Mouse (Mus musculus) kidney, embryonic 15.5 days (tissue): ENCODE results near the gene Rassf5. TPM values are rescaled to one million over a fixed set of nuclear protein-coding genes. Genes with fewer than 3 reads are reported as not detected.

Experiments
- ATAC-seq: fragments of 200-750 bp; cut with Nextera tagmentation; replicated peaks from 2 replicates; pipeline ENCODE4 v1.8.0; 2017; ENCODE audit warnings: moderate TSS enrichment; ENCODE audit not compliant: low FRiP score
- H3K27ac ChIP-seq: fragments of 300-500 bp; sonication (generic); 2 replicates; pipeline ENCODE4 v1.5.1; 2015; ENCODE audit warnings: mild to moderate bottlenecking, inconsistent platforms
- H3K27me3 ChIP-seq: fragments of 300-500 bp; sonication (generic); 2 replicates; pipeline ENCODE4 v1.6.1; 2015; ENCODE audit warnings: inconsistent platforms
- H3K36me3 ChIP-seq: fragments of 300-500 bp; sonication (generic); 2 replicates; pipeline ENCODE4 v1.6.1; 2015; ENCODE audit warnings: inconsistent platforms
- H3K4me1 ChIP-seq: fragments of 300-500 bp; sonication (generic); 2 replicates; pipeline ENCODE4 v1.6.1; 2015; ENCODE audit warnings: inconsistent platforms
- H3K4me2 ChIP-seq: fragments of 300-500 bp; sonication (generic); 2 replicates; pipeline ENCODE4 v1.6.1; 2015; ENCODE audit warnings: moderate library complexity, mild to moderate bottlenecking, inconsistent platforms
- H3K4me3 ChIP-seq: fragments of 300-500 bp; sonication (generic); replicated peaks from 2 replicates; pipeline ENCODE4 v1.5.1; 2015; ENCODE audit warnings: mild to moderate bottlenecking, inconsistent platforms
- H3K9ac ChIP-seq: fragments of 300-500 bp; sonication (generic); 2 replicates; pipeline ENCODE4 v1.6.1; 2015; ENCODE audit warnings: mild to moderate bottlenecking, inconsistent platforms
- H3K9me3 ChIP-seq: fragments of 300-500 bp; sonication (generic); replicated peaks from 2 replicates; pipeline ENCODE4 v1.6.1; 2016; ENCODE audit warnings: inconsistent platforms
- WGBS: fragments of 180-500 bp; shearing (Covaris S2); methylation state at CpG from one replicate; pipeline ENCODE4 v1.1.7; 2015; ENCODE audit warnings: mixed read lengths; 5-methylcytosine and 5-hydroxymethylcytosine counted together
- polyA plus RNA-seq: library from polyadenylated mRNA; unstranded; fragments of >200 nt; fragmentation: Nextera tagmentation; extraction: Ambion mirVana; gene quantifications from 2 replicates; pipeline ENCODE4 v1.2.1, GENCODE M21; 2015

Gene Rassf5
- polyA plus RNA-seq, 1 experiment from 2014 or later = 2.9 TPM

DNA sequence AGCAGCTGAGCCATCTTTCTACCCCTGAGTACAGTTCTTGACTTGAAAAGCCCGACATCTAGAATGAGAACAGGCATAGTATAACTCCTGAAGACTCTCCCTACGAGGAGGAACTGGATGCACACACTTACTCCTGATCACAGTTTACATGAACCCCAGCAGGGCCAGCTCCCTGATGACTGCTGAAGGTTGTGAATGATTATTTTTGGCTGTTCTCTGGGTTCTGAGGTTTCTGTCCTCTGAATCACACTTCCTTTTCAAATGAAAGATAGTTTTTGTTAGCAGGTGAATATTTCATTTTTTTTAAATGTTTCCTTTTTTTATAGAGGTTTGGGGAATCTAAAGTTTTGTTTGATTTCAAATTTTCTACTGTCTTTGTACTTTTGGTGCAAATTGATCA lies 103.6 kb downstream of the Rassf5 start:
- ATAC-seq = no peak
- Histone ChIP-seq H3K27me3 (no peaks in the 10 kb centered on the region), H3K4me3 (no peak overlapping the region), H3K4me2 (no peak overlapping the region), H3K9me3 (no peaks in the 10 kb centered on the region), H3K9ac (no peak overlapping the region), H3K36me3 (no peaks in the 10 kb centered on the region), H3K4me1 (peaks cover 15% of the 10 kb centered on the region), H3K27ac (no peak overlapping the region)
- WGBS = 60% methylated on average over 2 of the region's 2 CpGs

DNA sequence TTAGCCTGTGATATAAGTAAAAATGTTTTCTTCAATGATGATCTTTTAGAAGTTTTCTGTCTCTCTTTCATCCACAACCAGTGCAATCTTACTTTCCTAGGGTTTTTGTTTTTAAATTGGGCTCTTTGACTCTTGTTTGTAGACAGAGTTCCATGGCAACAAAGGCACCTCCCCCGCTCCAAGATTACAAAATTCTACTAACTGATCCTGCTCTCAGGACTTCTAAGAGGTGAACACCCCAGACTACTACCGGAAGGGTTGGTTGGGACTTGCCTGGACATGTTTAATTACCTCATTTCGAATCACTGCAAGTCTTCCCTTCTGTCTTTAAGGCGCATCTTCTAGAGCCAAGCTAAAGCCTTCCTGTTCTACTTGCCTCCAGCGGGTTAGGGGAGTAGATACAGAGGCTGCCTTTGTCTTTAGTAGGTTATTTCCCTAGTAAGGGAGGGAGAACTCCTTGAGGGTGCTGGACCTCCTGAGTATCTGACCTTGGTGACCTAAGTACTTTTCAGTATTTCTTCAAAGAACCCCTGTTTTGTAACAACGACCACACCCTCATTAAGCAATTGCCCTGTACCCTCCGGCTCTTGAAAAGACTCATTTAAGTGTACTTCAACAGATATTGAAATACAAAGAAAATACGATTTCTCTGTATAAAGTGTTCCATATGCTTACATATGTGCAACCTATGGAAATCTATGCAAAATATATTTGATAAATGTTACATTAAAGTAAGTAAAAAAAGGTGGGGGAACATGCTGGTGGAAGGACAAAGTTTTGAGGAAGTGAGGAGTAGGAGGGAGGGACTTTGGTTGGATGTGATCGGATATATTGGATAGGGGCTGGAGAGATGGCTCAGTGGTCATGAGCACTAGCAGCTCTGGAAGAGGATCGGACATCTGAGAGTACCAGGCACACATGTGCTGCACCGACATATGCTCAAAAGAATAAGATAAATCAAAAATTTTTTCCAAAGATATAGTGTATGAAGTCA lies 105.7 kb downstream of the Rassf5 start:
- Histone ChIP-seq H3K27me3 (no peaks in the 10 kb centered on the region), H3K9ac (peak overlapping the region; percentile 66; the same call in 1 of the 2 replicates), H3K4me1 (peaks cover 26% of the 10 kb centered on the region), H3K36me3 (no peaks in the 10 kb centered on the region), H3K4me2 (peak overlapping the region; percentile 92), H3K9me3 (no peaks in the 10 kb centered on the region), H3K27ac (peak overlapping the region; percentile 94; the same call in 1 of the 2 replicates), H3K4me3 (peak overlapping the region; percentile 88)
- ATAC-seq = no peak
- 64% methylated on average over 11 of the region's 11 CpGs for WGBS

DNA sequence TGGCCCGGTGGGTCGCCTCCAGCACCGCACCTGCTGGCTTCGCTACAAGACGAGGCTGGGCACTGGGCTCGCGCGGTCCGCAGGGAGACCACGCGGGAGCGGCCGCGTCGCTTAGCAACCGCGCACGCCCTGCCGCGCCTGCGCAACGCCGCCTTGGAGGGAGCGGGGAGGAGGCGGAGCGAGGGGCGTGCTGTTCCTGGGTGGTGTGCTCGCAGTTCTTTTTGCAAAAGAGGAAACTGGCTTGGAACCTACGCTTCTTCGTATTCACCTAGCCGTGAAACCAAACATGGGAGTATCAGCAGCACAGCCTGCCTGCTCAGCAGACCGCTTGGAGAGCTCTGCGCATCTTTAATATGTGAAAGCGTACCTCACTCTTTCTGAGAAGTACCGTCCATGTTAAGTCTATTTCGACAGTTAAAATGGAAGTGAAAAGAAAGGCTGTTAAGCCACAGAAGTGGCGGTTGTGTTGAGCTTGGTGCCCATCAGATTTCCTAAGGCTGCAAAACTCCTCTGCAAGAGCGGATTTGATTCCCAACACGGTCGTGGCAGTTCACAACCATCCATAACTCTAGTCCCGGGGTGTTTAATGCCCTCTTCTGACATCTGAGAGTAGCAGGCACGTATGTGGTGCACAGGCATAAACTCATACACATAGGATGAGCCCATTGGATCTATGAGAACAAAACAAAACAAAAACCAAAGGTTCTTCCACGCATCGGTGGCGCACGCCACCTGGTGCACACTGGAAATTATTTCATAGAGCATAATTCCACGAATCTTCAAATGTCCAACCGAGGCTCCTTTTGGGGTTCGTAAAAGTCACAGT lies 106.7 kb downstream of the Rassf5 start, which contains the start of gene Dyrk3:
Dyrk3 (minus strand) TSS at position 150 of the 826 bp plus-strand sequence.
- peak; percentile 99 for ATAC-seq
- Histone ChIP-seq H3K36me3 (no peaks in the 10 kb centered on the region), H3K4me3 (peak within 1 kb of the TSS; percentile 88), H3K4me2 (peak within 1 kb of the TSS; percentile 92), H3K4me1 (peaks cover 30% of the 10 kb centered on the region), H3K27ac (peak within 1 kb of the TSS; percentile 94), H3K9me3 (no peaks in the 10 kb centered on the region), H3K27me3 (no peaks in the 10 kb centered on the region), H3K9ac (peak within 1 kb of the TSS; percentile 66)
- WGBS = 4% methylated on average over 49 of the region's 49 CpGs

GRCm38 (mm10) chr1:131137717-131138118 lies 107.3 kb downstream of the Rassf5 start:
- H3K4me1 ChIP-seq = peaks cover 30% of the 10 kb centered on the region
- H3K27ac ChIP-seq = peak overlapping the region; percentile 94
- H3K36me3 ChIP-seq = no peaks in the 10 kb centered on the region
- no peaks in the 10 kb centered on the region for H3K27me3 ChIP-seq
- H3K4me2 ChIP-seq = peak overlapping the region; percentile 92
- peak; percentile 86 for ATAC-seq
- H3K9me3 ChIP-seq = no peaks in the 10 kb centered on the region
- peak overlapping the region; percentile 88 for H3K4me3 ChIP-seq
- under 1% methylated on average over 36 of the region's 36 CpGs for WGBS
- H3K9ac ChIP-seq = peak overlapping the region; percentile 66

GRCm38 (mm10) chr1:131137111-131137510 lies 107.9 kb downstream of the Rassf5 start:
- Histone ChIP-seq H3K4me1 (peaks cover 30% of the 10 kb centered on the region), H3K9me3 (no peaks in the 10 kb centered on the region), H3K4me3 (peak overlapping the region; percentile 88), H3K9ac (no peak overlapping the region), H3K27ac (no peak overlapping the region), H3K36me3 (no peaks in the 10 kb centered on the region), H3K4me2 (peak overlapping the region; percentile 92), H3K27me3 (no peaks in the 10 kb centered on the region)
- ATAC-seq = no peak
- 25% methylated on average over 5 of the region's 5 CpGs for WGBS

GRCm38 (mm10) chr1:131135960-131136629 lies 109.0 kb downstream of the Rassf5 start:
- Histone ChIP-seq H3K9me3 (no peaks in the 10 kb centered on the region), H3K9ac (no peak overlapping the region), H3K27ac (no peak overlapping the region), H3K27me3 (no peaks in the 10 kb centered on the region), H3K4me2 (no peak overlapping the region), H3K36me3 (no peaks in the 10 kb centered on the region), H3K4me3 (no peak overlapping the region), H3K4me1 (peaks cover 30% of the 10 kb centered on the region)
- ATAC-seq = no peak
- 82% methylated on average over 10 of the region's 10 CpGs for WGBS

DNA sequence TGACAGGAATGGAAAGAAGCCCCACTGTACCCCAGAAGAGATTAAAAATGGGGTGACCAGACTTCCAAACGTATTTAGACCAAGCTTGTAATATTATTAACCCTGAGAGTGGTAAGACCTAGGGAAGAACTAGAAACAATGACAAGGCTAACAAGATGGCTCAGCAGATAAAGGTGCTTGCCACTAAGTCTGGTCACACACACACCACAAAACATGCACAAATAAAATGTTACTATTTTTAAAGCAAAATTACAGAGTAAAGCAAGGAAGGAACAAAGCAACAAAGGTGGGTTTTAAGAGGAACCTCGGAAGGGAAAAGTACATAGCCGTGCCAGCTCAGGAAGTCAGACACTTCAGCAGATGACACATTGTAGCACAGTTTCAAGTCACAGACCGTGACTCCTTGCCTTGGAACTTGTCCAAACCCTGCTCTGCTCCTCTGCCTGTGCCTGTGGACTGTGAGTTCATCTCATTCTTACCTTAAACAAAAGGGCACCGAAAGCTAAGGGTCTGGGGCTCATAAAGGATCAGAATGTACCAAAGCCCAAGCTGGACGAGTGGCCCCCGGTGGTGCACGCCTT lies 110.0 kb downstream of the Rassf5 start:
- Histone ChIP-seq H3K4me3 (no peak overlapping the region), H3K4me2 (no peak overlapping the region), H3K4me1 (peaks cover 30% of the 10 kb centered on the region), H3K36me3 (peaks cover 5% of the 10 kb centered on the region), H3K9me3 (no peaks in the 10 kb centered on the region), H3K27me3 (no peaks in the 10 kb centered on the region), H3K27ac (no peak overlapping the region), H3K9ac (no peak overlapping the region)
- WGBS = 55% methylated on average over 8 of the region's 8 CpGs
- no peak for ATAC-seq

DNA sequence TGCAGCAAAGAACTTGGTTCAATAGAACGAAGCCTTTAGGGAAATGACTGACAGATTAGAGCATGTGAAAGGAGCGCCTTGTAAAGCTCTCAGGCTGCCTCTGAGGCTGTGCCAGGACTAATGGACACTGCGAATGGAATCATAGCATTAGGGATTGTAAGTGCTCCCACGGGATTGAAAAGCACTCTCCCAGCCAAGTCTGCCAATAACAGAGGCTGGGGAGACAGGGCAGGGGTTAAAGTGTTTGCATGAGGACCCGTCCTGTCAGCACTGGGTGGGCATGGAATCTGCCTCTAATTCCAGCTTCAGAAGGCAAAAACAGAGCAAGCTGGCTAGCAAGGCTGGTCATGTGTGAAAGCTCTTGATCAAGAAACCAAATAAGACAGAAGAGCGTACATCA lies 110.8 kb downstream of the Rassf5 start:
- ATAC-seq = no peak
- H3K4me1 ChIP-seq = peaks cover 27% of the 10 kb centered on the region
- no peak overlapping the region for H3K27ac ChIP-seq
- no peaks in the 10 kb centered on the region for H3K9me3 ChIP-seq
- H3K4me3 ChIP-seq = no peak overlapping the region
- H3K36me3 ChIP-seq = peaks cover 13% of the 10 kb centered on the region
- no peaks in the 10 kb centered on the region for H3K27me3 ChIP-seq
- WGBS = 67% methylated on average over 6 of the region's 6 CpGs
- no peak overlapping the region for H3K4me2 ChIP-seq
- no peak overlapping the region for H3K9ac ChIP-seq

Other genes with a start within 250 kb of the Rassf5 start
- gene Il10, start 225.4 kb downstream of the Rassf5 start, polyA plus RNA-seq = not detected in 2 replicates
- gene Mapkapk2, start 147.4 kb downstream of the Rassf5 start, polyA plus RNA-seq = 44.7 and 49.3 TPM in 2 replicates
- 5.2 and 6.8 TPM in 2 replicates for gene Dyrk3, start 106.9 kb downstream of the Rassf5 start, polyA plus RNA-seq
- 61.4 and 68.2 TPM in 2 replicates for gene Eif2d, start 92.1 kb downstream of the Rassf5 start, polyA plus RNA-seq
- gene Ikbke, start 34.3 kb upstream of the Rassf5 start, polyA plus RNA-seq = 3.2 and 4.0 TPM in 2 replicates